Mouse (Mus musculus) forebrain, embryonic 11.5 days (tissue): ENCODE data around the gene Adm2. TPM values are rescaled to one million over a fixed set of nuclear protein-coding genes. Genes with fewer than 3 reads are reported as not detected.

ENCODE experiments used
- ATAC-seq: fragments of 200-750 bp; cut with Nextera tagmentation; replicated peaks from 2 replicates; pipeline ENCODE4 v1.8.0; 2017; ENCODE audit warnings: moderate TSS enrichment; ENCODE audit not compliant: low FRiP score
- DNase-seq: peaks from one replicate; pipeline ENCODE4 v3.0.0-alpha.2; 2017; ENCODE audit warnings: low spot score
- H3K27ac ChIP-seq: fragments of 300-500 bp; sonication (generic); 2 replicates; pipeline ENCODE4 v1.5.1; 2014; ENCODE audit warnings: low read depth, low read length
- H3K27me3 ChIP-seq: fragments of 300-500 bp; sonication (generic); 2 replicates; pipeline ENCODE4 v1.6.1; 2014; ENCODE audit warnings: mild to moderate bottlenecking, low read length, mixed read lengths; ENCODE audit not compliant: control insufficient read depth, insufficient read depth
- H3K36me3 ChIP-seq: fragments of 300-500 bp; sonication (generic); 2 replicates; pipeline ENCODE4 v1.6.1; 2014; ENCODE audit warnings: mild to moderate bottlenecking, low read length, moderate library complexity, mixed read lengths; ENCODE audit not compliant: control insufficient read depth, insufficient read depth
- H3K4me1 ChIP-seq: fragments of 300-500 bp; sonication (generic); replicated peaks from 2 replicates; pipeline ENCODE4 v1.6.1; 2014; ENCODE audit warnings: low read length, mixed read lengths; ENCODE audit not compliant: control insufficient read depth, insufficient read depth
- H3K4me2 ChIP-seq: fragments of 300-500 bp; sonication (generic); 2 replicates; pipeline ENCODE4 v1.6.1; 2014; ENCODE audit warnings: low read depth, mild to moderate bottlenecking, low read length, moderate library complexity, mixed read lengths; ENCODE audit not compliant: severe bottlenecking
- H3K4me3 ChIP-seq: fragments of 300-500 bp; sonication (generic); 2 replicates; pipeline ENCODE4 v1.5.1; 2014; ENCODE audit warnings: low read depth, low read length
- H3K9ac ChIP-seq: fragments of 300-500 bp; sonication (generic); 2 replicates; pipeline ENCODE4 v1.6.1; 2014; ENCODE audit warnings: low read length
- H3K9me3 ChIP-seq: fragments of 300-500 bp; sonication (generic); 2 replicates; pipeline ENCODE4 v1.6.1; 2016; ENCODE audit warnings: low read length, mixed read lengths; ENCODE audit not compliant: control insufficient read depth
- WGBS: fragments of 180-500 bp; shearing (Covaris S2); extraction: QIAGEN DNeasy Blood & Tissue Kit; methylation state at CpG from one replicate; pipeline ENCODE4 v1.1.7; 2014; 5-methylcytosine and 5-hydroxymethylcytosine counted together
- microRNA-seq: library from miRNA; unstranded; fragments of <30 nt; microRNA quantifications from one replicate; pipeline ENCODE4, GENCODE M21; 2016; ENCODE audit not compliant: insufficient number of aligned reads
- polyA plus RNA-seq: library from polyadenylated mRNA; unstranded; fragments of >200 nt; fragmentation: Nextera tagmentation; extraction: Ambion mirVana; gene quantifications from 2 replicates; pipeline ENCODE4 v1.2.1, GENCODE M21; 2014

Adm2 gene
- polyA plus RNA-seq, 1 experiment from 2014 or later, result 0.15 TPM

GRCm38 (mm10) chr15:89372536-89372935, 50.0 kb downstream of the Adm2 start:
- H3K36me3 ChIP-seq, result peaks cover 26% of the 10 kb centered on the region
- H3K4me1 ChIP-seq, result peaks cover 4% of the 10 kb centered on the region
- H3K4me2 ChIP-seq, result no peak overlapping the region
- no peaks in the 10 kb centered on the region for H3K9me3 ChIP-seq
- H3K27me3 ChIP-seq, result peaks cover 16% of the 10 kb centered on the region
- H3K4me3 ChIP-seq, result peak overlapping the region; percentile 63; the same call in 1 of the 2 replicates
- ATAC-seq (no peak), DNase-seq (peak; percentile 49)
- no peak overlapping the region for H3K9ac ChIP-seq
- WGBS, result 85% methylated on average over 7 of the region's 7 CpGs
- H3K27ac ChIP-seq, result no peak overlapping the region

GRCm38 (mm10) chr15:89373027-89373761, 50.7 kb downstream of the Adm2 start:
- peaks cover 22% of the 10 kb centered on the region for H3K27me3 ChIP-seq
- H3K36me3 ChIP-seq, result peaks cover 23% of the 10 kb centered on the region
- no peaks in the 10 kb centered on the region for H3K9me3 ChIP-seq
- peaks cover 4% of the 10 kb centered on the region for H3K4me1 ChIP-seq
- H3K4me3 ChIP-seq, result peak overlapping the region; percentile 63
- H3K4me2 ChIP-seq, result peak overlapping the region; percentile 89
- peak overlapping the region; percentile 80 for H3K27ac ChIP-seq
- peak overlapping the region; percentile 83 for H3K9ac ChIP-seq
- 2% methylated on average over 35 of the region's 35 CpGs for WGBS
- peak; percentile 72 for ATAC-seq
- DNase-seq, result peak; percentile 89

DNA sequence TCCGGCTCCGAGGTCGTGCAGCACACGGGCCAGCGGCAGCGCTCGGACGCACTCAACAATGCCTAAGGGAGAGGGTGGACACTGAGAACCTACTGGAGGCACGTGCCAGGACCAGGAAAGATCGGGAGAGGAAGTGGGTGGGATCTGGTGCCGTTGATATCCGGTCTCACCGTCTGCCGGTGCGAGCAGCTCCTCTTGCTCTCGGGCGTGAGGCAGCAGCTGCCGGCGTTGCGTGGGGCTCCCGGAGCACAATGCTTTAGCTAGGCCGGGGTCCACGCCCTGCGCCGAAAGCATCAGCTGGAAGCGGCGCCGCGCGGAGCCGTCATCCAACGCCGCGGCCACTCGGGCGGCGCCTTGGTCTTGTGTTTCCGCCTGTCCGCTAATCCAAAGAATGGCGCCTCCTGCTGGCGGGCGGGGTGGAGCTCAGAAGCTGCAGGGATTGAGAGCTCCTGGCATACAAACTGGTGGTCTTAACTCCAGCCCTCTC, 51.3 kb downstream of the Adm2 start, which contains the start of gene Sco2:
Gene Sco2 (minus strand): TSS at position 85 of the 487 bp plus-strand sequence.
- H3K4me2 ChIP-seq, result peak within 1 kb of the TSS; percentile 89
- 0% methylated on average over 40 of the region's 42 CpGs for WGBS
- no peaks in the 10 kb centered on the region for H3K9me3 ChIP-seq
- H3K36me3 ChIP-seq, result peaks cover 17% of the 10 kb centered on the region
- ATAC-seq, result peak; percentile 78
- H3K4me1 ChIP-seq, result peaks cover 7% of the 10 kb centered on the region
- H3K9ac ChIP-seq, result peak within 1 kb of the TSS; percentile 83
- peaks cover 28% of the 10 kb centered on the region for H3K27me3 ChIP-seq
- H3K4me3 ChIP-seq, result peak within 1 kb of the TSS; percentile 63
- DNase-seq, result peak; percentile 98
- H3K27ac ChIP-seq, result peak within 1 kb of the TSS; percentile 80

Small RNA genes lying within 50 kb of the gene (microRNA-seq; reads per million reads assigned to microRNA genes)
- gene Mir6959, result not detected

Other genes with a start within 250 kb of the Adm2 start
- 55.8 and 61.0 TPM in 2 replicates for gene Trabd, start 247.6 kb upstream of the Adm2 start, polyA plus RNA-seq
- 22.6 and 25.1 TPM in 2 replicates for gene Selenoo, start 233.6 kb upstream of the Adm2 start, polyA plus RNA-seq
- gene Tubgcp6, start 199.6 kb upstream of the Adm2 start, polyA plus RNA-seq, result 24.2 and 26.0 TPM in 2 replicates
- gene Hdac10, start 194.0 kb upstream of the Adm2 start, polyA plus RNA-seq, result 14.2 and 16.2 TPM in 2 replicates
- gene Mapk12, start 182.0 kb upstream of the Adm2 start, polyA plus RNA-seq, result 26.9 and 29.8 TPM in 2 replicates
- gene Mapk11, start 173.1 kb upstream of the Adm2 start, polyA plus RNA-seq, result 43.2 and 47.6 TPM in 2 replicates
- 162 and 176 TPM in 2 replicates for gene Plxnb2, start 141.9 kb upstream of the Adm2 start, polyA plus RNA-seq
- 26.7 and 27.5 TPM in 2 replicates for gene Dennd6b, start 126.2 kb upstream of the Adm2 start, polyA plus RNA-seq
- gene Ppp6r2, start 111.2 kb upstream of the Adm2 start, polyA plus RNA-seq, result 45.1 and 49.2 TPM in 2 replicates
- gene Sbf1, start 7.4 kb upstream of the Adm2 start, polyA plus RNA-seq, result 76.5 and 87.8 TPM in 2 replicates
- gene Miox, start 11.7 kb downstream of the Adm2 start, polyA plus RNA-seq, result not detected in 2 replicates
- gene Lmf2, start 32.9 kb downstream of the Adm2 start, polyA plus RNA-seq, result 43.7 and 47.3 TPM in 2 replicates
- gene Ncaph2, start 33.0 kb downstream of the Adm2 start, polyA plus RNA-seq, result 191 and 203 TPM in 2 replicates
- gene Sco2, start 51.1 kb downstream of the Adm2 start, polyA plus RNA-seq, result 5.1 and 5.7 TPM in 2 replicates
- gene Tymp, start 54.3 kb downstream of the Adm2 start, polyA plus RNA-seq, result 0.80 and 1.3 TPM in 2 replicates
- 0.37 and 1.2 TPM in 2 replicates for gene Odf3b, start 56.6 kb downstream of the Adm2 start, polyA plus RNA-seq
- not detected in 2 replicates for gene Klhdc7b, start 62.2 kb downstream of the Adm2 start, polyA plus RNA-seq
- not detected in 2 replicates for gene Syce3, start 87.8 kb downstream of the Adm2 start, polyA plus RNA-seq
- gene Cpt1b, start 103.1 kb downstream of the Adm2 start, polyA plus RNA-seq, result 0.84 TPM in 1 of 2 replicates, not detected in the other
- gene C730034F03Rik, start 106.9 kb downstream of the Adm2 start, polyA plus RNA-seq, result 3.5 and 6.0 TPM in 2 replicates
- gene Gm44502, start 107.0 kb downstream of the Adm2 start, polyA plus RNA-seq, result 0.40 TPM in 1 of 2 replicates, not detected in the other
- gene Chkb, start 107.2 kb downstream of the Adm2 start, polyA plus RNA-seq, result 54.5 and 56.0 TPM in 2 replicates
- 26.0 and 27.4 TPM in 2 replicates for gene Mapk8ip2, start 131.2 kb downstream of the Adm2 start, polyA plus RNA-seq
- gene Arsa, start 154.7 kb downstream of the Adm2 start, polyA plus RNA-seq, result 9.9 and 10.6 TPM in 2 replicates
- 3.8 and 4.9 TPM in 2 replicates for gene Shank3, start 176.9 kb downstream of the Adm2 start, polyA plus RNA-seq
- gene Acr, start 245.6 kb downstream of the Adm2 start, polyA plus RNA-seq, result 0.65 and 0.84 TPM in 2 replicates